Mouse (Mus musculus): ENCODE results near the gene Morc4. TPM values are rescaled to one million over a fixed set of nuclear protein-coding genes. Genes with fewer than 3 reads are reported as not detected.

The Morc4 gene
- polyA plus RNA-seq, 1 experiment from 2014 or later, result 13.6 TPM

- no peak for ATAC-seq (ENCODE audit: low read depth)
- H3K4me1 ChIP-seq (replicated peaks; ENCODE audit: control insufficient read depth, insufficient read depth, low read length), result no peaks in the 10 kb centered on the region
- H3K36me3 ChIP-seq (ENCODE audit: control insufficient read depth, insufficient read depth, low read length), result no peaks in the 10 kb centered on the region
- no peak overlapping the region for H3K9ac ChIP-seq (ENCODE audit: low read length)
- no peak overlapping the region for H3K4me3 ChIP-seq (ENCODE audit: low read length)
- no peak overlapping the region for H3K4me2 ChIP-seq (ENCODE audit: low read depth, low read length)
- H3K27ac ChIP-seq (ENCODE audit: low read length), result no peak overlapping the region
- H3K9me3 ChIP-seq (ENCODE audit: control insufficient read depth, low read length), result no peaks in the 10 kb centered on the region
- 58% methylated on average over 3 of the region's 3 CpGs for WGBS
- no peaks in the 10 kb centered on the region for H3K27me3 ChIP-seq (ENCODE audit: control insufficient read depth, insufficient read depth, low read depth, low read length)
Observed at GRCm38 (mm10) chrX:139812636-139813298, 58.7 kb downstream of the Morc4 start.

DNA sequence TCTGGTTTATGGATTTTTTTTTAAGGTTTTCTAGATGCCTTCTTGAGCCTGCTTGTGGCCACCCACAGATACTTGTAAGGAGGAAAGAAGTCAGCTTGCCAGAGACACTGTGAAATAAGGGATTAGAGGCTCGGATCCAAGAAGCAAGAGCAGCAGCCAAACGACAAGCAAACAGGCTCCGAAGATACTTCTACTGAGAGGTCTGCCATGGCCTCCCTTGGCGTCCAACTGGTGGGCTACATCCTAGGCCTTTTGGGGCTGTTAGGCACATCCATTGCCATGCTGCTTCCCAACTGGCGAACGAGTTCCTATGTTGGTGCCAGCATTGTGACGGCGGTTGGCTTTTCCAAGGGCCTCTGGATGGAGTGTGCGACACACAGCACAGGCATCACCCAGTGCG lies 63.0 kb downstream of the Morc4 start:
- H3K27ac ChIP-seq (ENCODE audit: low read length), result no peak overlapping the region
- H3K9me3 ChIP-seq (ENCODE audit: control insufficient read depth, low read length), result no peaks in the 10 kb centered on the region
- H3K36me3 ChIP-seq (ENCODE audit: control insufficient read depth, insufficient read depth, low read length), result no peaks in the 10 kb centered on the region
- no peak overlapping the region for H3K9ac ChIP-seq (ENCODE audit: low read length)
- H3K4me3 ChIP-seq (ENCODE audit: low read length), result no peak overlapping the region
- WGBS, result 87% methylated on average over 10 of the region's 10 CpGs
- H3K4me1 ChIP-seq (replicated peaks; ENCODE audit: control insufficient read depth, insufficient read depth, low read length), result no peaks in the 10 kb centered on the region
- ATAC-seq (ENCODE audit: low read depth), result no peak
- no peaks in the 10 kb centered on the region for H3K27me3 ChIP-seq (ENCODE audit: control insufficient read depth, insufficient read depth, low read depth, low read length)
- no peak overlapping the region for H3K4me2 ChIP-seq (ENCODE audit: low read depth, low read length)

DNA sequence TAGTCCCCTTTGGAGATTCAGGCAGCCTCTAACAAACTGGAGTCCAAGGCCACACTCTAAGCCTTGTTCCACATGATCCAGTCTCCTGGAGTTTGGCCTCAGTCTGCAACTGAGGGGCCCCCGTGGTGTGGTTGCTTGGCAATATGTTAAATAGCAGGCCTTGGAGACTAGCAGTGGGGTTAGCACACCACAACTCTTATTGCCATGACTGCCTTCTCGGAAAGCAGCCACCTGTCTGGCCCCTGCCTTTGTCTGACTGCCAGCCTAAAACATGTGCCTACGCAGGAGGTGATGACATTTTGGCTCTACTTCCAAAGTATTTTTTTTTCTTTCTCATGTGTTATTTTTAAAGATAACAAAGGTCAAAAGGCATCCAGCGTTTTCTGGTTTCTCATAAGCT lies 63.4 kb downstream of the Morc4 start:
- Histone ChIP-seq H3K4me3 (ENCODE audit: low read length) (no peak overlapping the region), H3K4me2 (ENCODE audit: low read depth, low read length) (no peak overlapping the region), H3K36me3 (ENCODE audit: control insufficient read depth, insufficient read depth, low read length) (no peaks in the 10 kb centered on the region), H3K27ac (ENCODE audit: low read length) (no peak overlapping the region), H3K9me3 (ENCODE audit: control insufficient read depth, low read length) (no peaks in the 10 kb centered on the region), H3K9ac (ENCODE audit: low read length) (no peak overlapping the region), H3K27me3 (ENCODE audit: control insufficient read depth, insufficient read depth, low read depth, low read length) (no peaks in the 10 kb centered on the region), H3K4me1 (replicated peaks; ENCODE audit: control insufficient read depth, insufficient read depth, low read length) (no peaks in the 10 kb centered on the region)
- no peak for ATAC-seq (ENCODE audit: low read depth)
- WGBS, result 40% methylated on average over 4 of the region's 4 CpGs

DNA sequence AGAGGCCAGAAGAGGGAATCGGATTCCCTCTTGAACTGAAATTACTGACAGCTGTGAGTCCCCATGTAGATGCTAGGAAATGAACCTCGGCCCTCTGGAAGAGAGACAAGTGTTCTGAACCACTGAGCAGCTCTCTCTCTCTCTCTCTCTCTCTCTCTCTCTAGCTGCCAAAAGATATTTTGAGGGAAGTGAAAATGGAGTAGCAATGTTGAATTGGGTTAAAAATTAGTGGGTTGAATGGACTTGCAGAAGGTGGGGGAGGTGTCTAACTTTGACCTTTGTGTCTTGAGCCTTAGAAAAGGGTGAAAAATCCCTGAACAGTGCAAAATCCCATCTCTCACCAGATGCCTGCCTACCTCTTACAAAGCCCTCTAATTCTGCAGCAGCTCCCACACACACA lies 64.1 kb downstream of the Morc4 start:
- no peak overlapping the region for H3K4me2 ChIP-seq (ENCODE audit: low read depth, low read length)
- H3K9me3 ChIP-seq (ENCODE audit: control insufficient read depth, low read length), result no peaks in the 10 kb centered on the region
- H3K36me3 ChIP-seq (ENCODE audit: control insufficient read depth, insufficient read depth, low read length), result no peaks in the 10 kb centered on the region
- WGBS, result 74% methylated on average over 2 of the region's 2 CpGs
- H3K9ac ChIP-seq (ENCODE audit: low read length), result no peak overlapping the region
- no peak overlapping the region for H3K27ac ChIP-seq (ENCODE audit: low read length)
- no peaks in the 10 kb centered on the region for H3K4me1 ChIP-seq (replicated peaks; ENCODE audit: control insufficient read depth, insufficient read depth, low read length)
- no peaks in the 10 kb centered on the region for H3K27me3 ChIP-seq (ENCODE audit: control insufficient read depth, insufficient read depth, low read depth, low read length)
- H3K4me3 ChIP-seq (ENCODE audit: low read length), result no peak overlapping the region
- no peak for ATAC-seq (ENCODE audit: low read depth)

- Histone ChIP-seq H3K4me2 (ENCODE audit: low read depth, low read length) (no peak overlapping the region), H3K36me3 (ENCODE audit: control insufficient read depth, insufficient read depth, low read length) (no peaks in the 10 kb centered on the region), H3K4me1 (replicated peaks; ENCODE audit: control insufficient read depth, insufficient read depth, low read length) (no peaks in the 10 kb centered on the region), H3K9me3 (ENCODE audit: control insufficient read depth, low read length) (no peaks in the 10 kb centered on the region), H3K27me3 (ENCODE audit: control insufficient read depth, insufficient read depth, low read depth, low read length) (no peaks in the 10 kb centered on the region), H3K27ac (ENCODE audit: low read length) (no peak overlapping the region), H3K9ac (ENCODE audit: low read length) (no peak overlapping the region), H3K4me3 (ENCODE audit: low read length) (no peak overlapping the region)
- 73% methylated on average over 4 of the region's 4 CpGs for WGBS
- ATAC-seq (ENCODE audit: low read depth), result no peak
Observed at GRCm38 (mm10) chrX:139805918-139806317, 65.6 kb downstream of the Morc4 start.

- 63% methylated on average over 2 of the region's 2 CpGs for WGBS
- no peak for ATAC-seq (ENCODE audit: low read depth)
- no peaks in the 10 kb centered on the region for H3K27me3 ChIP-seq (ENCODE audit: control insufficient read depth, insufficient read depth, low read depth, low read length)
- no peak overlapping the region for H3K4me2 ChIP-seq (ENCODE audit: low read depth, low read length)
- H3K36me3 ChIP-seq (ENCODE audit: control insufficient read depth, insufficient read depth, low read length), result no peaks in the 10 kb centered on the region
- no peak overlapping the region for H3K4me3 ChIP-seq (ENCODE audit: low read length)
- H3K9ac ChIP-seq (ENCODE audit: low read length), result no peak overlapping the region
- no peaks in the 10 kb centered on the region for H3K9me3 ChIP-seq (ENCODE audit: control insufficient read depth, low read length)
- no peak overlapping the region for H3K27ac ChIP-seq (ENCODE audit: low read length)
- H3K4me1 ChIP-seq (replicated peaks; ENCODE audit: control insufficient read depth, insufficient read depth, low read length), result no peaks in the 10 kb centered on the region
Observed at GRCm38 (mm10) chrX:139803028-139803427, 68.4 kb downstream of the Morc4 start.

GRCm38 (mm10) chrX:139800406-139800878 lies 71.0 kb downstream of the Morc4 start, which contains the start of gene Cldn2:
Gene Cldn2, plus strand, starts transcription at chrX:139800828.
- WGBS, result 60% methylated on average over 8 of the region's 8 CpGs
- Histone ChIP-seq H3K4me2 (ENCODE audit: low read depth, low read length) (no peak within 1 kb of the TSS), H3K27me3 (ENCODE audit: control insufficient read depth, insufficient read depth, low read depth, low read length) (peaks cover 2% of the 10 kb centered on the region; the same call in 1 of the 2 replicates), H3K27ac (ENCODE audit: low read length) (no peak within 1 kb of the TSS), H3K4me3 (ENCODE audit: low read length) (no peak within 1 kb of the TSS), H3K9me3 (ENCODE audit: control insufficient read depth, low read length) (no peaks in the 10 kb centered on the region), H3K36me3 (ENCODE audit: control insufficient read depth, insufficient read depth, low read length) (no peaks in the 10 kb centered on the region), H3K4me1 (replicated peaks; ENCODE audit: control insufficient read depth, insufficient read depth, low read length) (no peaks in the 10 kb centered on the region), H3K9ac (ENCODE audit: low read length) (no peak within 1 kb of the TSS)
- ATAC-seq (ENCODE audit: low read depth), result no peak

- Histone ChIP-seq H3K9ac (ENCODE audit: low read length) (no peak overlapping the region), H3K4me3 (ENCODE audit: low read length) (no peak overlapping the region), H3K4me1 (replicated peaks; ENCODE audit: control insufficient read depth, insufficient read depth, low read length) (no peaks in the 10 kb centered on the region), H3K4me2 (ENCODE audit: low read depth, low read length) (no peak overlapping the region), H3K27ac (ENCODE audit: low read length) (no peak overlapping the region), H3K36me3 (ENCODE audit: control insufficient read depth, insufficient read depth, low read length) (no peaks in the 10 kb centered on the region), H3K9me3 (ENCODE audit: control insufficient read depth, low read length) (no peaks in the 10 kb centered on the region), H3K27me3 (ENCODE audit: control insufficient read depth, insufficient read depth, low read depth, low read length) (peaks cover 2% of the 10 kb centered on the region; the same call in 1 of the 2 replicates)
- WGBS, result 77% methylated on average over 3 of the region's 3 CpGs
- ATAC-seq (ENCODE audit: low read depth), result no peak
Observed at GRCm38 (mm10) chrX:139799953-139800352, 71.5 kb downstream of the Morc4 start.

- H3K27ac ChIP-seq (ENCODE audit: low read length), result no peak overlapping the region
- peaks cover 2% of the 10 kb centered on the region; the same call in 1 of the 2 replicates for H3K27me3 ChIP-seq (ENCODE audit: control insufficient read depth, insufficient read depth, low read depth, low read length)
- H3K9me3 ChIP-seq (ENCODE audit: control insufficient read depth, low read length), result no peaks in the 10 kb centered on the region
- ATAC-seq (ENCODE audit: low read depth), result no peak
- no peak overlapping the region for H3K4me2 ChIP-seq (ENCODE audit: low read depth, low read length)
- no peaks in the 10 kb centered on the region for H3K36me3 ChIP-seq (ENCODE audit: control insufficient read depth, insufficient read depth, low read length)
- 43% methylated on average over 9 of the region's 9 CpGs for WGBS
- no peak overlapping the region for H3K4me3 ChIP-seq (ENCODE audit: low read length)
- H3K9ac ChIP-seq (ENCODE audit: low read length), result no peak overlapping the region
- H3K4me1 ChIP-seq (replicated peaks; ENCODE audit: control insufficient read depth, insufficient read depth, low read length), result no peaks in the 10 kb centered on the region
Observed at GRCm38 (mm10) chrX:139797875-139798274, 73.6 kb downstream of the Morc4 start.

Data from lung, embryonic 16.5 days (tissue).